Mouse (Mus musculus): ENCODE measurements around the gene Spaca9.

The Spaca9 gene

GRCm38 (mm10) chr2:28699361-28700335 lies at the start of gene Spaca9, which contains the start of gene Ak8:
Spaca9 (minus strand) TSS chr2:28699727.
Ak8 (plus strand) TSS chr2:28700164.
- in situ Hi-C loops (cut with MboI; ENCODE audit: low pct_unique_long_range_greater_than_20kb in 1 of 2, low sequenced_read_pairs in 2 of 2, unreplicated experiment in 1 of 2), result no loop called here

GRCm38 (mm10) chr2:28747705-28748104 lies 48.2 kb upstream of the Spaca9 start:
- in situ Hi-C loops (cut with MboI; ENCODE audit: low pct_unique_long_range_greater_than_20kb in 1 of 2, low sequenced_read_pairs in 2 of 2, unreplicated experiment in 1 of 2), result no loop called here

- in situ Hi-C loops (cut with MboI; ENCODE audit: low pct_unique_long_range_greater_than_20kb in 1 of 2, low sequenced_read_pairs in 2 of 2, unreplicated experiment in 1 of 2), result no loop called here
Measured at GRCm38 (mm10) chr2:28746682-28747332, 47.3 kb upstream of the Spaca9 start.

GRCm38 (mm10) chr2:28742701-28743100 lies 43.2 kb upstream of the Spaca9 start:
- in situ Hi-C loops (cut with MboI; ENCODE audit: low pct_unique_long_range_greater_than_20kb in 1 of 2, low sequenced_read_pairs in 2 of 2, unreplicated experiment in 1 of 2), result no loop called here

- in situ Hi-C loops (cut with MboI; ENCODE audit: low pct_unique_long_range_greater_than_20kb in 1 of 2, low sequenced_read_pairs in 2 of 2, unreplicated experiment in 1 of 2), result no loop called here
Measured at GRCm38 (mm10) chr2:28740159-28740558, 40.6 kb upstream of the Spaca9 start.

GRCm38 (mm10) chr2:28737112-28737511 lies 37.6 kb upstream of the Spaca9 start:
- in situ Hi-C loops (cut with MboI; ENCODE audit: low pct_unique_long_range_greater_than_20kb in 1 of 2, low sequenced_read_pairs in 2 of 2, unreplicated experiment in 1 of 2), result no loop called here

- in situ Hi-C loops (cut with MboI; ENCODE audit: low pct_unique_long_range_greater_than_20kb in 1 of 2, low sequenced_read_pairs in 2 of 2, unreplicated experiment in 1 of 2), result no loop called here
Measured at GRCm38 (mm10) chr2:28730676-28731075, 31.1 kb upstream of the Spaca9 start.

- in situ Hi-C loops (cut with MboI; ENCODE audit: low pct_unique_long_range_greater_than_20kb in 1 of 2, low sequenced_read_pairs in 2 of 2, unreplicated experiment in 1 of 2), result no loop called here
Measured at GRCm38 (mm10) chr2:28727786-28728404, 28.4 kb upstream of the Spaca9 start.

- in situ Hi-C loops (cut with MboI; ENCODE audit: low pct_unique_long_range_greater_than_20kb in 1 of 2, low sequenced_read_pairs in 2 of 2, unreplicated experiment in 1 of 2), result no loop called here
Measured at GRCm38 (mm10) chr2:28723912-28724311, 24.4 kb upstream of the Spaca9 start.

- in situ Hi-C loops (cut with MboI; ENCODE audit: low pct_unique_long_range_greater_than_20kb in 1 of 2, low sequenced_read_pairs in 2 of 2, unreplicated experiment in 1 of 2), result no loop called here
Measured at GRCm38 (mm10) chr2:28722419-28722818, 22.9 kb upstream of the Spaca9 start.

GRCm38 (mm10) chr2:28713036-28713435 lies 13.5 kb upstream of the Spaca9 start:
- in situ Hi-C loops (cut with MboI; ENCODE audit: low pct_unique_long_range_greater_than_20kb in 1 of 2, low sequenced_read_pairs in 2 of 2, unreplicated experiment in 1 of 2), result no loop called here

- in situ Hi-C loops (cut with MboI; ENCODE audit: low pct_unique_long_range_greater_than_20kb in 1 of 2, low sequenced_read_pairs in 2 of 2, unreplicated experiment in 1 of 2), result no loop called here
Measured at GRCm38 (mm10) chr2:28706787-28707186, 7.3 kb upstream of the Spaca9 start.

- in situ Hi-C loops (cut with MboI; ENCODE audit: low pct_unique_long_range_greater_than_20kb in 1 of 2, low sequenced_read_pairs in 2 of 2, unreplicated experiment in 1 of 2), result no loop called here
Measured at GRCm38 (mm10) chr2:28706106-28706636, 6.6 kb upstream of the Spaca9 start.

- in situ Hi-C loops (cut with MboI; ENCODE audit: low pct_unique_long_range_greater_than_20kb in 1 of 2, low sequenced_read_pairs in 2 of 2, unreplicated experiment in 1 of 2), result no loop called here
Measured at GRCm38 (mm10) chr2:28701646-28702262, 2.2 kb upstream of the Spaca9 start.

- in situ Hi-C loops (cut with MboI; ENCODE audit: low pct_unique_long_range_greater_than_20kb in 1 of 2, low sequenced_read_pairs in 2 of 2, unreplicated experiment in 1 of 2), result no loop called here
Measured at GRCm38 (mm10) chr2:28698566-28698965, 961 bp downstream of the Spaca9 start.

GRCm38 (mm10) chr2:28692692-28693091 lies 6.8 kb downstream of the Spaca9 start:
- in situ Hi-C loops (cut with MboI; ENCODE audit: low pct_unique_long_range_greater_than_20kb in 1 of 2, low sequenced_read_pairs in 2 of 2, unreplicated experiment in 1 of 2), result no loop called here

GRCm38 (mm10) chr2:28688431-28688830 lies 11.1 kb downstream of the Spaca9 start:
- in situ Hi-C loops (cut with MboI; ENCODE audit: low pct_unique_long_range_greater_than_20kb in 1 of 2, low sequenced_read_pairs in 2 of 2, unreplicated experiment in 1 of 2), result no loop called here

- in situ Hi-C loops (cut with MboI; ENCODE audit: low pct_unique_long_range_greater_than_20kb in 1 of 2, low sequenced_read_pairs in 2 of 2, unreplicated experiment in 1 of 2), result no loop called here
Measured at GRCm38 (mm10) chr2:28685895-28686294, 13.6 kb downstream of the Spaca9 start.
